Mouse (Mus musculus) layer of hippocampus, postnatal 14 days (tissue): ENCODE data around the gene Elmo3. TPM values are rescaled to one million over a fixed set of nuclear protein-coding genes. Genes with fewer than 3 reads are reported as not detected.

Experiments
- DNase-seq, 2 experiments: peaks; one replicate each; pipeline ENCODE4 v3.0.0; 2021 to 2022; ENCODE audit warnings: low spot score in 2 of 2, mixed read lengths in 1 of 2
- microRNA-seq, 2 experiments: library from miRNA; unstranded; fragments of <30 nt; microRNA quantifications; one replicate each; pipeline ENCODE4 v1.2.0; 2021
- total RNA-seq, 2 experiments: library from RNA; stranded (reverse); gene quantifications; 2 replicates each; pipeline ENCODE4 v1.2.3; 2021

The Elmo3 gene
- total RNA-seq, 2 experiments from 2014 or later, result 1.2 to 1.4 TPM

DNA sequence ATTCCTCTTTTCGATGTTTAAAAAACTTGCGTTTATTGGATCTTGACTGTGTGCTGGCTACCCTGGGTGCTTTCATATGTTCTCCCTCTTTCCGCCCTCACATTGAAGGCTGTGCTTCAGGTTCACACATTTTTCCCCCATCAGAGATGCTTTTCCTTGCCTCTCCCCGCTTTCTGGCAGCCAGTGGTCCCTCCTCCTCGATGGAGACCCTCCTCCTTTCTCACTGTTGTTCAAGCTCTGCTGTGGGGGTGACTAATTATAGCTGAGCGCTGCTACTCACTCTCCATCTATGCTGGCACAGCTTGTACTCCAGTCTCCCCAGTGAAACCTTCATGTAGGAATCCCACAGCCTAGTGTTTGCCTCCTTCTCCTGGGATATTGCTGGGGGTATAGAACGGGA is 44.8 kb downstream of the Elmo3 start:
- no peak for DNase-seq

DNA sequence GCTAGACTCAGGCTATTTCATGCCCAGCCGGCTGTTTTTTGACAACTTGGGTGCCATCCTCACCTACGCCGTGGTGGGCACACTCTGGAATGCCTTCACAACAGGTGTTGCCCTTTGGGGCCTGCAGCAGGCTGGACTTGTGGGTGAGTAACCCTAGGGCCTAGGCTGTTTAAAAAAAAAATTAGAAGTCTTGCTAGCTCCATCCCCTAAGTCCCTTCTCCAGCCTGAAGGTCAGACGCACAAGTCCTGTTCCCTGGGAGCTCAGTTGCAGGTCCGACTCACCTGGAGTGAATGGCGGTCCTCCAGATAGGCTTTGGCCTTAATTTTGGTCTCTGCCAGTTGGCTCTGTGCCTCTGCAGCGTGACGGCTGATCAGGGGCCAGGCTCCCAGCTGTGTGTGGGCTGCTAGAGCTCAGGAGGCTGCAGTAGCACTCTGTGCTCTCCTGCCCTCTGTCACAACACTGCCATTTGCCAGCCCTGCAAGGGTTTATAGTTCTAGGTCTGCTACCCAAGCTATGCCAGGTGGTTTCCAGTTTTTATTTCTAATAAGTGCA is 48.3 kb downstream of the Elmo3 start:
- no peak for DNase-seq

DNA sequence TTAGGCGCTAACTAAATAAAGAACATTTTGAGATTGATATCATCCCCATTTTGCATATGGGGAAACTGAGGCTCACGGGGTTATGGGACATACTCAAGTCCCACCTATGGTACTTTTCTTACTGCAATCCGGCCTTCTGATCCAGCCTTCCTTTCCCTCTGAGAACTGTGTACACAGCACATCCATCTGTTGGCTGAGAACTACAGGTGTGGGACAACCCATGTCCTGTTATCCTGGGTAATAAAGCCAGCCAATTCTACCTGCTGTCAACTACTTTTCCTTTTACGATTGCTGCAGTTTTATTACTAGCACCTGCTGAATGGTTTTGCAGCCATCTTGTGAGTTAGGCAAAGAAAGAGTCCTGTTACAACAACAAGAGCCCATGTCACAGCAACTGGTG is 49.1 kb downstream of the Elmo3 start:
- DNase-seq, result no peak

DNA sequence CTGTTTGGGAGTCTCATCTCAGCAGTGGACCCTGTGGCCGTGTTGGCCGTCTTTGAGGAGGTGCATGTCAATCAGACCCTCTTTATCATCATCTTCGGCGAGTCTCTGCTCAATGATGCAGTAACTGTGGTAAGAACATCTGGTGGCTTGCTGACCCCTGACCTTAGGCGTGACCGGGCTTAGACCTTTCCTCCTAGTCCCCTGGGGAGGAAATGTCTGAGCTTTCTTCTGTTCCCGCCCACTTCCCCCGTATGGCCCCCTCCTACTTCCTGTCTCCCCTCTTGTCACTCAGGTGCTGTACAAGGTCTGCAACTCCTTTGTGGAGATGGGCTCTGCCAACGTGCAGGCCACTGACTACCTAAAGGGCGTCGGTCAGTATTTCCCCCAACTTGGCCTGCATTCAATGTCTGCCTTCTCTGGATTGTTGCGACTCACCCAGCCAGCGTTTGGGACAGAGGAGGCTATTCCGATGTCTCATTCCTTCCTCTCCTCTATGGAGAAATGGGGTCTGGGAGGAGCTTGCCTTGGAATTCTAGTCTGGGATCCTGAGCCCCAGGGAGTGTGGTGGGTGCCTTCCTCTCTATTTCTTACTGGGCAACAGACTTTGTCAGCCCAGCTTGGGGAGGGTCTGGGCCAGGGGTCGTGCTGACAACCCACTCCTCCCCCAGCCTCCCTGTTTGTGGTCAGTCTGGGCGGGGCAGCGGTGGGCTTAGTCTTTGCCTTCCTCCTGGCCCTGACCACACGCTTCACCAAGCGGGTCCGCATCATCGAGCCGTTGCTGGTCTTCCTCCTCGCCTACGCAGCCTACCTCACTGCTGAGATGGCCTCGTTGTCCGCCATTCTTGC is 50.0 kb downstream of the Elmo3 start:
- DNase-seq, result no peak

DNA sequence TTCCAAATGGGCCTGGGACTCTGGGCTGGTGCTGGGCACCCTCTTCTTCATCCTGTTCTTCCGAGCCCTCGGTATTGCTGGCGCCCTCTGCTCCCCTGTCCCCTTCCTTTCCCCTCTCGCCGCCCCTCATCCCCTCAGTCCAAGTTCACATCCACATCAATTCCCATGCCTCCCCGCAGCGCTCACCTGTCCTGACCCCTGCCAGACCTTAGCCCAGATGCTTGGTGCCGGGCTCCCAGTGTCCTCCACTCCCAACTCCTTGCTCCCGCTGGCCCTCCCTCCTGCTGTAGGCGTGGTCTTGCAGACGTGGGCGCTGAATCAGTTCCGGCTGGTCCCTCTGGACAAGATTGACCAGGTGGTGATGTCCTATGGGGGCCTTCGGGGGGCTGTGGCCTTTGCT is 51.3 kb downstream of the Elmo3 start:
- no peak for DNase-seq

DNA sequence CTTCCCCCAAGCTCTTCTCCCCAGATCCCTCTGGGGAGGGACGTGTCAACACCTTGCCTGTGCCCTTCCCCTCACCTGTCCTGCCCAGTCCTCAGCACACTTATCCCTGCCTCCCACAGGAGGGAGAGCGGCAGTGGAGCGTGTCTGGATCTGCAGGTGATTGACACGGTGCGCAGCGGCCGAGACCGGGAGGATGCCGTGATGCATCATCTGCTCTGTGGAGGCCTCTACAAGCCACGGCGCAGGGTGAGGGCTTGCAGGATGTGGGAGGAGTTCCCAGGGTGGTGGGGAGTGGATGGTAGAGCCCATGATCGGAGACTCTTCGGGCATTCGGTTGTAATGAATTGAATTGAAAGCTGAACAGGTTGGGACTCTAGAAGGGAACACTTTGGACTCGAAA is 53.8 kb downstream of the Elmo3 start:
- DNase-seq, result no peak

DNA sequence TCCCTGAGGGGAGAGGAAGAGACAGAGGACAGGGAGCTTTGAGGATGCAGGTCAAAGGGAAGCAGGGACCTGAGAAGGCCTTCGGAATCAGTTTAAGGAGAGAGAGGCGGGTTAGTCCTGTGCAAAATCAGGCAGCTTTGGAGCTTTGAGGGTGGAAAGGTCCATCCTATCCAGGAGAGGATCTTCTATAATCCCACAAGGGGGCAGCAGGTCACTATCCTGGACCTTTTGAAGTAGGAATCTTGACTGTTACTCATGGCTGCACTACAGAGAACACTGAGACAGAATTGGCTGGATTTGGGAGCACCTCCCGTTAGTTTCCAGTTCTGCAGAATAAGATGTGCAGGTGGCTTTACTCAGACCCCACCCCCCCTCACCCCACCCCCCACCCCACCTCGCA is 54.2 kb downstream of the Elmo3 start:
- DNase-seq, result no peak

Small RNAs within 50 kb of the gene (microRNA-seq; reads per million reads assigned to microRNA genes)
- gene Gm27320 (0 reads per million in 2 experiments), gene Mir328 (4,921 to 5,805 reads per million in 2 experiments)

Other genes with a start within 250 kb of the Elmo3 start
- gene Ces3b, start 221.8 kb upstream of the Elmo3 start, total RNA-seq, result not detected
- gene Ces4a, start 173.8 kb upstream of the Elmo3 start, total RNA-seq, result not detected
- 10 to 100 TPM; 26.1 to 27.3 TPM for gene Cbfb, start 134.9 kb upstream of the Elmo3 start, total RNA-seq
- gene D230025D16Rik, start 80.5 kb upstream of the Elmo3 start, total RNA-seq, result 10 to 100 TPM; 29.2 to 30.9 TPM
- 1 to 10 TPM; 3.6 to 4.2 TPM for gene B3gnt9, start 50.4 kb upstream of the Elmo3 start, total RNA-seq
- 1 to 10 TPM; 6.0 to 7.4 TPM for gene Tradd, start 41.0 kb upstream of the Elmo3 start, total RNA-seq
- gene Fbxl8, start 41.0 kb upstream of the Elmo3 start, total RNA-seq, result 1 to 10 TPM in 1 of 2 experiments, under 1 TPM in 1; 0.52 to 1.1 TPM
- 1 to 10 TPM; 1.4 to 1.9 TPM for gene Hsf4, start 35.8 kb upstream of the Elmo3 start, total RNA-seq
- 1 to 10 TPM; 5.8 to 5.9 TPM for gene Nol3, start 29.5 kb upstream of the Elmo3 start, total RNA-seq
- gene 4931428F04Rik, start 15.7 kb upstream of the Elmo3 start, total RNA-seq, result 10 to 100 TPM; 32.4 to 33.1 TPM
- 1 to 10 TPM; 2.1 to 2.3 TPM for gene Exoc3l, start 9.5 kb upstream of the Elmo3 start, total RNA-seq
- 10 to 100 TPM; 28.8 to 33.6 TPM for gene E2f4, start 7.9 kb upstream of the Elmo3 start, total RNA-seq
- 1 to 10 TPM; 5.0 to 8.3 TPM for gene Lrrc29, start 20.7 kb downstream of the Elmo3 start, total RNA-seq
- 10 to 100 TPM; 41.3 to 45.8 TPM for gene Tmem208, start 20.8 kb downstream of the Elmo3 start, total RNA-seq
- gene Fhod1, start 42.4 kb downstream of the Elmo3 start, total RNA-seq, result 1 to 10 TPM; 2.6 to 3.4 TPM
- gene Slc9a5, start 43.2 kb downstream of the Elmo3 start, total RNA-seq, result 10 to 100 TPM; 10.7 to 11.9 TPM
- 1 to 10 TPM in 1 of 2 experiments, under 1 TPM in 1; 0.81 to 1.2 TPM for gene Plekhg4, start 67.7 kb downstream of the Elmo3 start, total RNA-seq
- gene Kctd19, start 107.9 kb downstream of the Elmo3 start, total RNA-seq, result not detected
- under 1 TPM; 0.60 to 0.78 TPM for gene Lrrc36, start 108.0 kb downstream of the Elmo3 start, total RNA-seq
- 10 to 100 TPM; 29.0 to 30.2 TPM for gene Tppp3, start 165.9 kb downstream of the Elmo3 start, total RNA-seq
- 10 to 100 TPM; 20.8 to 22.4 TPM for gene Zdhhc1, start 191.3 kb downstream of the Elmo3 start, total RNA-seq
- gene Hsd11b2, start 213.2 kb downstream of the Elmo3 start, total RNA-seq, result under 1 TPM; 0.18 to 0.21 TPM